In the genomic region with DNA sequence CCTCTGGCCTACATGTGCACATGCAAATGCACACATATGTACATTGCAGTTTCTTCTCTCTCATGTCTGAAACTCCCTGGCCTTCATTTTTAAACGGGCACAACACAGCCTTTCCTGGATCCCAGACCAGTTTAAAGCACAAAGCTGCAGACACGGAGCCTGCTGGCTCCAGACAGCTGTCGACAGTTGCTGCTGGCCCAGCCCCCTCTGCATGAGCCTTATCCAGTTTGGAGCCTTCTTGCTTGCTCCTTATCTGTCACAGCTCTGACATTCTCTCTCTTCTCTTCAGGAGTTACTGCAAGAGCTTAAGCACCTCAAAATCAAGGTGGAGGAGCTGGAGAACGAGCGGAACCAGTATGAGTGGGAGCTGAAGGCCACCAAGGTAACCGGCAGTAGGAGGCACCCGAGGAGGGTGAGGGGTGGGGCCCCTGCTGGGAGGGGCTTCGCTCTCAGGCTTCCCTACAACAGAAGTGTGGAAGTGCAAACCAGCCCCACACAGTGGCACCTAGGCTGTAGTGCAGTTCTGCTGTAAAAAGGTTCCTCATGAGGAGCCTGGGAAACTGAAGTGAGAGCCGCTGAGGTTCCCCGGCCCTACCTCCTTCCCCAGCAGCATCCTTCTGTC, we compare ENCODE assay signal across 8 mouse cellular contexts. TPM values are rescaled to one million over a fixed set of nuclear protein-coding genes. Genes with fewer than 3 reads are reported as not detected.
DNase-seq lines count a peak whose midpoint lies in the region; ATAC-seq and TF ChIP-seq lines count a peak whose summit lies in the region.

No protein-coding gene starts in this region.

- H3K9ac ChIP-seq in forebrain, postnatal 0 days, result 0 out of 2 replicates have a peak overlapping the region, but pooled peaks have one; percentile 10
- H3K9ac ChIP-seq in liver, postnatal 0 days (replicated peaks), result no peak overlapping the region
- H3K9ac ChIP-seq in neural tube, embryonic 14.5 days (replicated peaks; ENCODE audit: low read depth, low read length), result no peak overlapping the region

- H3K4me2 ChIP-seq in forebrain, postnatal 0 days (ENCODE audit: low read depth), result peak overlapping the region; percentile 33
- peak overlapping the region; percentile 20; the same call in 1 of the 2 replicates for H3K4me2 ChIP-seq in liver, postnatal 0 days (ENCODE audit: low read depth, low read length)
- peak overlapping the region; percentile 29 for H3K4me2 ChIP-seq in neural tube, embryonic 14.5 days (ENCODE audit: low read depth, low read length)

- no peaks in the 10 kb centered on the region for H3K9me3 ChIP-seq in forebrain, postnatal 0 days (ENCODE audit: low read length)
- no peaks in the 10 kb centered on the region for H3K9me3 ChIP-seq in liver, postnatal 0 days (ENCODE audit: low read length)
- no peaks in the 10 kb centered on the region for H3K9me3 ChIP-seq in neural tube, embryonic 14.5 days (ENCODE audit: control insufficient read depth, low read length)

- H3K27me3 ChIP-seq in forebrain, postnatal 0 days (ENCODE audit: insufficient read depth, low read length), result no peaks in the 10 kb centered on the region
- no peaks in the 10 kb centered on the region for H3K27me3 ChIP-seq in liver, postnatal 0 days (ENCODE audit: insufficient read depth, low read length)
- H3K27me3 ChIP-seq in neural tube, embryonic 14.5 days (ENCODE audit: control insufficient read depth, insufficient read depth, low read length), result no peaks in the 10 kb centered on the region

- no peaks in the 10 kb centered on the region for H3K36me3 ChIP-seq in forebrain, postnatal 0 days (ENCODE audit: insufficient read depth)
- H3K36me3 ChIP-seq in liver, postnatal 0 days (replicated peaks; ENCODE audit: insufficient read depth, low read length), result 0 out of 2 replicates have a peak, but pooled peaks cover 2% of the 10 kb centered on the region
- no peaks in the 10 kb centered on the region for H3K36me3 ChIP-seq in neural tube, embryonic 14.5 days (ENCODE audit: control insufficient read depth, insufficient read depth, low read length)

- 0 out of 2 replicates have a peak, but pooled peaks cover 3% of the 10 kb centered on the region for H3K4me1 ChIP-seq in forebrain, postnatal 0 days (ENCODE audit: insufficient read depth)
- 0 out of 2 replicates have a peak, but pooled peaks cover 2% of the 10 kb centered on the region for H3K4me1 ChIP-seq in liver, postnatal 0 days (ENCODE audit: insufficient read depth)
- H3K4me1 ChIP-seq in neural tube, embryonic 14.5 days (ENCODE audit: control insufficient read depth, insufficient read depth, low read length), result no peaks in the 10 kb centered on the region

- no peak for TF ChIP-seq EP300 in liver, postnatal 0 days (IDR thresholded peaks at IDR 0.05; ENCODE audit: low read depth)

- peak; percentile 60 to 65 for DNase-seq in CD8-positive naive resting alpha-beta T cell, adult 2 months (ENCODE audit: low read depth in 2 of 2, low spot score in 2 of 2)
- DNase-seq in c-Kit-positive CD71-positive TER-119-negative erythroid progenitor cells, embryonic 14.5 days (ENCODE audit: low read depth), result peak; percentile 54
- DNase-seq in forebrain, postnatal 0 days, result peak; percentile 68
- DNase-seq in heart, postnatal 4 days, result peak; percentile 83
- DNase-seq in layer of hippocampus, adult 18-20 months (ENCODE audit: low spot score in 2 of 2), result peak; percentile 37 to 68
- DNase-seq in liver, postnatal 0 days, result peak; percentile 72
- DNase-seq in telencephalon, adult 2 months (ENCODE audit: low read depth, low spot score), result peak; percentile 56

- TF ChIP-seq CTCF in forebrain, postnatal 0 days (IDR thresholded peaks at IDR 0.05; ENCODE audit: low read depth), result peak; percentile 68
- peak; percentile 69 for TF ChIP-seq CTCF in liver, postnatal 0 days (IDR thresholded peaks at IDR 0.05; ENCODE audit: low read depth)

- H3K27ac ChIP-seq in forebrain, postnatal 0 days (ENCODE audit: low read depth, low read length), result no peak overlapping the region
- H3K27ac ChIP-seq in liver, postnatal 0 days (ENCODE audit: low read depth), result no peak overlapping the region
- no peak overlapping the region for H3K27ac ChIP-seq in neural tube, embryonic 14.5 days (ENCODE audit: low read depth, low read length)

- WGBS in forebrain, postnatal 0 days, result 2% methylated on average over 10 of the region's 10 CpGs
- 11% methylated on average over 10 of the region's 10 CpGs for WGBS in liver, postnatal 0 days (ENCODE audit: insufficient replicate concordance)
- 6% methylated on average over 10 of the region's 10 CpGs for WGBS in neural tube, embryonic 14.5 days

- peak; percentile 93 for ATAC-seq in forebrain, postnatal 0 days
- peak; percentile 86 for ATAC-seq in liver, postnatal 0 days
- ATAC-seq in neural tube, embryonic 14.5 days (ENCODE audit: low read depth), result peak; percentile 92

- no peak overlapping the region for H3K4me3 ChIP-seq in forebrain, postnatal 0 days (ENCODE audit: low read depth, low read length)
- no peak overlapping the region for H3K4me3 ChIP-seq in liver, postnatal 0 days (ENCODE audit: low read depth, low read length)
- peak overlapping the region; percentile 1; the same call in 1 of the 2 replicates for H3K4me3 ChIP-seq in neural tube, embryonic 14.5 days (ENCODE audit: low read depth, low read length)

RNA-seq across cellular contexts. Expression of gene Cyb5r2, which starts 49.2 kb away (rescaled TPM):
- total RNA-seq in forebrain, postnatal 0 days (2014; rRNA removed), result 0.15 TPM in 1 of 2 replicates, not detected in the other
- 0.18 TPM in 1 of 2 replicates, not detected in the other for polyA plus RNA-seq in forebrain, postnatal 0 days (2015; fragmentation: Nextera tagmentation; extraction: Ambion mirVana)
- under 1 TPM in 1 of 2 experiments, not detected in 1; 0.24 TPM for total RNA-seq in heart, postnatal 4 days (2021)
- under 1 TPM; 0.36 to 0.37 TPM for total RNA-seq in layer of hippocampus, adult 18-20 months (2021)
- polyA plus RNA-seq in liver, postnatal 0 days (2015; fragmentation: Nextera tagmentation; extraction: Ambion mirVana), result 0.11 and 0.12 TPM in 2 replicates
- 0.29 TPM in 1 of 2 replicates, not detected in the other for polyA plus RNA-seq in neural tube, embryonic 14.5 days (2014; fragmentation: Nextera tagmentation; extraction: Ambion mirVana)
